Mouse (Mus musculus): ENCODE results near the gene Arid2. TPM values are rescaled to one million over a fixed set of nuclear protein-coding genes. Genes with fewer than 3 reads are reported as not detected.

Gene Arid2
- polyA plus RNA-seq (2012; rRNA removed), result 26.0 and 27.2 TPM in 2 replicates

DNA sequence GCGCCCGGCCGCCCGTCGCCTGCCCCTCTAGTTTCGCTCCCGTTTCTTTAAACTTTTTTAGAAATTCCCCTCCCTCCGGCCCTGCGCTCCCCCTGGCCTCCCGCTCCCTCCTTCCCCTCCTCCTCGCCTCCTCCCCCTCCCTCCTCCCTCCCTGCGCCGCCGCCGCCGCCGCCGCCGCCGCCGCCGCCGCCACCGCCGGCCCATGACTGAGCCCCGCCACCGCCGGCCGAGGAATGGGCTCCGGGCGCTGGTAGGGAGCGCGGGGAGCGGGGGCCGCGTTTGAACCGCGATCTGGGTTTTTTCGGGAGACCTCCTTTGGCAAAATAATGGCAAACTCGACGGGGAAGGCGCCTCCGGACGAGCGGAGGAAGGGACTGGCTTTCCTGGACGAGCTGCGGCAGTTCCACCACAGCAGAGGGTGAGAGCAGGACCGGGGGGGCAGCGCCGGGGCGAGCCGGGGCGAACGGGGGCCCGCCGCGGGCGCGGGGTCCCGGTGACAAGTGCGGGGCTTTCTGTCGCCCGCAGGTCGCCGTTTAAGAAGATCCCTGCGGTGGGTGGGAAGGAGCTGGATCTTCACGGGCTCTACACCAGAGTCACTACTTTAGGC lies at the start of gene Arid2:
Gene Arid2, plus strand, starts transcription at position 150 of the 607 bp plus-strand sequence.

Other genes starting within 250 kb of the Arid2 start
- 25.9 and 27.0 TPM in 2 replicates for gene Scaf11, start 173.3 kb downstream of the Arid2 start, polyA plus RNA-seq (2012; rRNA removed)

All from central nervous system, embryonic 18 days (tissue).